Comparison of ENCODE assay signal across 9 mouse cellular contexts in genomic region chr16:31276962-31277361, GRCm38 (mm10). TPM values are rescaled to one million over a fixed set of nuclear protein-coding genes. Genes with fewer than 3 reads are reported as not detected.
DNase-seq lines count a peak whose midpoint lies in the region; ATAC-seq lines count a peak whose summit lies in the region.
"Had no signal": no experiment of that assay in that cellular context is flagged by ENCODE, and none has a peak within 500 bp of the region (broad histone marks: within the 10 kb centered on the region; RNA-seq: fewer than 3 reads in every experiment).

No protein-coding gene starts in this region.

- no peak overlapping the region for H3K4me2 ChIP-seq in heart, embryonic 15.5 days
- H3K4me2 ChIP-seq in kidney, embryonic 14.5 days (replicated peaks; ENCODE audit: low read depth, low read length) = no peak overlapping the region
- H3K4me2 ChIP-seq: embryonic facial prominence, embryonic 12.5 days had no signal

- H3K27ac ChIP-seq in heart, embryonic 15.5 days = peak overlapping the region; percentile 90
- peak overlapping the region; percentile 67 for H3K27ac ChIP-seq in kidney, embryonic 14.5 days (ENCODE audit: low read depth, low read length)
- H3K27ac ChIP-seq: embryonic facial prominence, embryonic 12.5 days had no signal

- peak; percentile 16 to 23 for DNase-seq in lung, adult 18-20 months
- DNase-seq in lung, postnatal 25 days (ENCODE audit: low spot score) = no peak
- DNase-seq in skeletal muscle tissue, adult 2 months (ENCODE audit: low read depth, low spot score) = peak; percentile 61
- DNase-seq in layer of hippocampus, adult 18-20 months (ENCODE audit: low spot score in 2 of 2) = no peak

- H3K4me3 ChIP-seq in heart, embryonic 15.5 days = no peak overlapping the region
- no peak overlapping the region for H3K4me3 ChIP-seq in kidney, embryonic 14.5 days (ENCODE audit: low read length)
- H3K4me3 ChIP-seq: embryonic facial prominence, embryonic 12.5 days had no signal

- no peaks in the 10 kb centered on the region for H3K9me3 ChIP-seq in heart, embryonic 15.5 days (replicated peaks)
- no peaks in the 10 kb centered on the region for H3K9me3 ChIP-seq in kidney, embryonic 14.5 days (ENCODE audit: control insufficient read depth, low read length)
- H3K9me3 ChIP-seq: embryonic facial prominence, embryonic 12.5 days had no signal

- H3K9ac ChIP-seq in heart, embryonic 15.5 days = no peak overlapping the region
- H3K9ac ChIP-seq in kidney, embryonic 14.5 days (ENCODE audit: low read depth, low read length) = no peak overlapping the region
- H3K9ac ChIP-seq: embryonic facial prominence, embryonic 12.5 days had no signal

- H3K4me1 ChIP-seq in heart, embryonic 15.5 days (replicated peaks) = peaks cover 34% of the 10 kb centered on the region
- H3K4me1 ChIP-seq in kidney, embryonic 14.5 days (ENCODE audit: control insufficient read depth, insufficient read depth, low read length) = peaks cover 25% of the 10 kb centered on the region

- 56% methylated on average over 7 of the region's 7 CpGs for WGBS in heart, embryonic 15.5 days
- 59% methylated on average over 7 of the region's 7 CpGs for WGBS in kidney, embryonic 14.5 days

- no peak for ATAC-seq in heart, embryonic 15.5 days (replicated peaks; ENCODE audit: insufficient number of reproducible peaks, insufficient read depth, low FRiP score, low read depth)
- ATAC-seq in kidney, embryonic 14.5 days (ENCODE audit: low FRiP score, low TSS enrichment) = no peak
- no peak for ATAC-seq in CD4-positive, CD25-positive, alpha-beta regulatory T cell, adult 4 months

- no peaks in the 10 kb centered on the region for H3K36me3 ChIP-seq in heart, embryonic 15.5 days
- no peaks in the 10 kb centered on the region; the same call in 1 of the 2 replicates for H3K36me3 ChIP-seq in kidney, embryonic 14.5 days (ENCODE audit: control insufficient read depth, insufficient read depth, low read length)
- H3K36me3 ChIP-seq: embryonic facial prominence, embryonic 12.5 days had no signal

- no peaks in the 10 kb centered on the region for H3K27me3 ChIP-seq in heart, embryonic 15.5 days
- no peaks in the 10 kb centered on the region for H3K27me3 ChIP-seq in kidney, embryonic 14.5 days (ENCODE audit: control insufficient read depth, insufficient read depth, low read length)
- H3K27me3 ChIP-seq: embryonic facial prominence, embryonic 12.5 days had no signal

RNA-seq across cellular contexts. Expression of gene Ppp1r2, which starts 1.9 kb away (rescaled TPM):
- 92.0 and 94.9 TPM in 2 replicates for polyA plus RNA-seq in heart, embryonic 15.5 days (2015; fragmentation: Nextera tagmentation; extraction: Ambion mirVana)
- 77.0 and 98.6 TPM in 2 replicates for polyA plus RNA-seq in kidney, embryonic 14.5 days (2014; fragmentation: Nextera tagmentation; extraction: Ambion mirVana)
- total RNA-seq in layer of hippocampus, adult 18-20 months (2021) = 100 to 1,000 TPM; 100 to 106 TPM
- polyA plus RNA-seq in CD4-positive, CD25-positive, alpha-beta regulatory T cell, adult 4 months (2017; shearing (Covaris generic)) = 10 to 100 TPM; 10.9 to 16.2 TPM

RNA-seq across cellular contexts. Expression of gene Apod, which starts 37.6 kb away (rescaled TPM):
- polyA plus RNA-seq in heart, embryonic 15.5 days (2015; fragmentation: Nextera tagmentation; extraction: Ambion mirVana) = 0.33 and 0.35 TPM in 2 replicates
- polyA plus RNA-seq in kidney, embryonic 14.5 days (2014; fragmentation: Nextera tagmentation; extraction: Ambion mirVana) = 0.47 TPM in 2 replicates
- 100 to 1,000 TPM; 161 to 185 TPM for total RNA-seq in layer of hippocampus, adult 18-20 months (2021)
- polyA plus RNA-seq in CD4-positive, CD25-positive, alpha-beta regulatory T cell, adult 4 months (2017; shearing (Covaris generic)) = not detected
- polyA plus RNA-seq: liver, embryonic 16.5 days had no signal

Comparison
In these comparisons a context has a peak if more than half of its experiments do, and no peak if none do; other contexts are left out.
1. DNase-seq: peak in lung, adult 18-20 months (2 of 2) and skeletal muscle tissue, adult 2 months (single experiment); none in lung, postnatal 25 days (single experiment) and layer of hippocampus, adult 18-20 months (0 of 2).